Mouse (Mus musculus) spleen, adult 12 weeks (tissue): ENCODE data around the gene Bzw2.

Source experiments
- DNase-seq: peaks from one replicate; pipeline ENCODE4 v3.0.0; 2022; ENCODE audit warnings: low spot score

The Bzw2 gene

GRCm38 (mm10) chr12:36135409-36135808, 22.5 kb downstream of the Bzw2 start:
- DNase-seq = no peak

GRCm38 (mm10) chr12:36134111-36134510, 23.8 kb downstream of the Bzw2 start:
- DNase-seq = no peak

GRCm38 (mm10) chr12:36133547-36133946, 24.3 kb downstream of the Bzw2 start:
- DNase-seq = no peak

GRCm38 (mm10) chr12:36132668-36133067, 25.2 kb downstream of the Bzw2 start:
- no peak for DNase-seq

GRCm38 (mm10) chr12:36132254-36132653, 25.6 kb downstream of the Bzw2 start:
- DNase-seq = no peak

- no peak for DNase-seq
These were observed 28.1 kb downstream of the Bzw2 start for GRCm38 (mm10) chr12:36129826-36130225.

- no peak for DNase-seq
These were observed 31.8 kb downstream of the Bzw2 start for GRCm38 (mm10) chr12:36126049-36126448.

- DNase-seq = no peak
These were observed 38.6 kb downstream of the Bzw2 start for GRCm38 (mm10) chr12:36119244-36119643.

- DNase-seq = no peak
These were observed 40.7 kb downstream of the Bzw2 start for GRCm38 (mm10) chr12:36117161-36117560.

- DNase-seq = no peak
These were observed 45.8 kb downstream of the Bzw2 start for GRCm38 (mm10) chr12:36112081-36112480.

GRCm38 (mm10) chr12:36111110-36111509, 46.8 kb downstream of the Bzw2 start:
- DNase-seq = no peak

- DNase-seq = no peak
These were observed 47.4 kb downstream of the Bzw2 start for GRCm38 (mm10) chr12:36110457-36110856.

GRCm38 (mm10) chr12:36108442-36108841, 49.4 kb downstream of the Bzw2 start:
- no peak for DNase-seq

- DNase-seq = no peak
These were observed 54.3 kb downstream of the Bzw2 start for GRCm38 (mm10) chr12:36103592-36103910.

- no peak for DNase-seq
These were observed 54.9 kb downstream of the Bzw2 start for GRCm38 (mm10) chr12:36102733-36103591.

- DNase-seq = no peak
These were observed 62.5 kb downstream of the Bzw2 start for GRCm38 (mm10) chr12:36095371-36095880.

GRCm38 (mm10) chr12:36093081-36093670, 64.7 kb downstream of the Bzw2 start:
- no peak for DNase-seq

GRCm38 (mm10) chr12:36091964-36092363, 65.9 kb downstream of the Bzw2 start:
- DNase-seq = no peak

- no peak for DNase-seq
These were observed 68.7 kb downstream of the Bzw2 start for GRCm38 (mm10) chr12:36089221-36089620.

GRCm38 (mm10) chr12:36088804-36089203, 69.1 kb downstream of the Bzw2 start:
- no peak for DNase-seq

- no peak for DNase-seq
These were observed 72.5 kb downstream of the Bzw2 start for GRCm38 (mm10) chr12:36085380-36085779.

- DNase-seq = no peak
These were observed 79.6 kb downstream of the Bzw2 start for GRCm38 (mm10) chr12:36078101-36078899.

GRCm38 (mm10) chr12:36072860-36073259, 85.0 kb downstream of the Bzw2 start:
- no peak for DNase-seq
